Mouse (Mus musculus) cerebellum, adult 9-10 months (tissue): ENCODE measurements around the gene Cdnf.
A peak's percentile ranks its signal among the peaks of the same experiment; 100 is the strongest.

ENCODE experiments used
- DNase-seq: peaks from one replicate; pipeline ENCODE4 v3.0.0; 2022

The Cdnf gene

DNA sequence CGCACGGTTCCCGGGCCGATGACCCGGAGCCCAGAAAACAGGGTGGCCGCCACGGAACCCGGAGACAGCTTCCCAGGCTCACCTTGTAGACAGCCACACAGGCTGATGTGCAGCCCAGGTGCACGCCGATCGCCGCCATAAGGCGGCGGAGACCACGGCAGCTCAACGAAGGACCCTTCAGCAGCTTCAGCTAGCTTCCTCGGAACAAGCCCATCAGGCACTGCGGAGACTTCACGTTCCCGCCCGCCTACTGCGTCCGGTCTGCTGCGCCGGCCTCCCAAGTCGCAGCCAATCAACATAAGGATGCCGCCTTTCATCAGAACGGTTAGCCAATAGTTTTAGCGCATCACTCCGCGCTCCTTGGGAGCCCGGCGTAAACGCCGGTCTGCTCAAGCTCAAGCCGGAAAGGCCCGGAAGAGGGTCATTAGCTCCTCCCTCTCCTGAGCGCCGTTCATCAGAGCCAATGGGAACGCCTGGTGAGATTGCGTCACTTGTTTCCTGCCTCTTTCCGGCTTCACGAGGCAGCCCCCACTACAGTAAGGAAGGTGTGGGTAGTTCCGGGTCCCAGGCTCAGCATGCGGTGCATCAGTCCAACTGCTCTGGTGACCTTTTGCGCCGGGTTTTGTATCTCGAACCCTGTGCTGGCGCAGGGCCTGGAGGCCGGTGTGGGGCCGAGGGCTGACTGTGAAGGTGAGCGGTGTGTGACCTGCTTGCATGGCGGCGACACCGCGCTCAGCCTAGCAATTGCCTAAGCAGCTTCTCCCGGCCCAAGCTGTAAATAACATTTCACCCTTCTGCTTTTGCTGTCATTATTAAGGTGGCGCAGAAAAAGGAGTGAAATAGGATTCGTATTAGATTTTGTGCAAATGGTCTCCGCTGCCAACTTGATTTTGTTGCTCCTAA is at the start of gene Cdnf, which contains the start of the genes Gm45902 and Hspa14:
Gene Cdnf, plus strand, starts transcription at position 479 of the 903 bp plus-strand sequence.
Gene Gm45902, minus strand, starts transcription at position 239 of the 903 bp plus-strand sequence.
Gene Hspa14, minus strand, starts transcription at position 263 of the 903 bp plus-strand sequence.
- DNase-seq: peak; percentile 99

DNA sequence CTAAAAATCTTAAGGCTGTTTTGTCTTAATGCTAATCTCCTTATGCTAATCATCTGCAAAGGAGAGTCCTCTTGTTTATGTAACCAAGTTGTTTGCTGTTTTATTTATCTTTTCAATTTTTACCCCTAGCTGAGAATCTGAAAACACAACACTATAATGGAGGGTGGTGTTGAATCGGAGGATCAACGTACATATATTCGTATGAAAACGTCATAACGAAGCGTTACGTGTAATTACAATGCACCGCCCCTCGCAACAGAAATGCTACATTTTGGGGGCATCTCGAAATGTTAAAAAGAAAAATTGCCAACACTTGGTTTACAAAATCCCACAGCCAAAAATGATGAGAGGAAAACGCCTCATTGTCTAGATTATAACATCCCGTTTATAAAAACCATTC is 38.9 kb upstream of the Cdnf start:
- no peak for DNase-seq

DNA sequence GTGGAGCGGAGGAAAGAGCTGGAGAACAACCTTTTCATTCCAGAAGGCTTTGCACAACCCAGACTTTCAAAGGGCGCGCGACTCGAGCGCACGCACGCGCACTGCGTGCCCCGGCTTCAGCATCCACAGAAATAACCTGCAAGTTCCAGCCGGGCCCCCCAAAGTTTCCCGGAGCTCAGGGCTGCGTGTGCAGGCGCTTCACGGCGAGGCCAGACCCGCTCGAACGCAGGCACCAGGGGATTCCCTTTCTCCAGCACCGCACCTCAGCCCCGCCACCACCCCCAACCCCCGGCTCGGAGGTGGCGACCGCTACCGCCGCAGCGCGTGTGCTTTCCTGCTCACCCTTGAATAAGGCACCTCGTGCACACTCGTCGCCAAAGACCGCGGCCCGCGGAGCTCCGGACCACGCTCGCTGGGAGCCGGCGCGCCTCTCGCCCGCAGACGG is 38.4 kb upstream of the Cdnf start:
- peak; percentile 70 for DNase-seq

DNA sequence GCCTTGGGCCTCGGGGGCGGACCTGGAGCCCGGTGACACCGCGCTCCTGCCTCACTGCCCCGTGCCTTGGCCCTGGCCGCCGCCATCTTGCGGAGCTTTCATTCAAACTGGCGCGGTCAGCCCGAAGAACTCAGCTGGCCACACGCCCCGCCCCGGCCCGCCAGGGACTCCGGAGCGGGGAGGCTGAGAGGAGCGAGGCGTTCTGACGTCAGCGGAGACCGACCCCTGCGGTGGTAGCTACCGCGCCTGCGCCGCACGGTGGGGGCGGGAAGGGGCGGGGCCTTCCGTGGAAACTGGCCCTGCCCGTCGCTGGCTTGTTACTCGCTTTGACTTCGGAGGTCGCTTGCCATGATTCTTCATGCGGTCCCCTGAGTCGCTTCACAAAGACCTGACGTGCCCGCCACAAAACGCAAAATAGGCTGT is 38.0 kb upstream of the Cdnf start, which contains the start of gene Suv39h2:
Gene Suv39h2, minus strand, starts transcription at position 171 of the 423 bp plus-strand sequence.
- DNase-seq: peak; percentile 95

DNA sequence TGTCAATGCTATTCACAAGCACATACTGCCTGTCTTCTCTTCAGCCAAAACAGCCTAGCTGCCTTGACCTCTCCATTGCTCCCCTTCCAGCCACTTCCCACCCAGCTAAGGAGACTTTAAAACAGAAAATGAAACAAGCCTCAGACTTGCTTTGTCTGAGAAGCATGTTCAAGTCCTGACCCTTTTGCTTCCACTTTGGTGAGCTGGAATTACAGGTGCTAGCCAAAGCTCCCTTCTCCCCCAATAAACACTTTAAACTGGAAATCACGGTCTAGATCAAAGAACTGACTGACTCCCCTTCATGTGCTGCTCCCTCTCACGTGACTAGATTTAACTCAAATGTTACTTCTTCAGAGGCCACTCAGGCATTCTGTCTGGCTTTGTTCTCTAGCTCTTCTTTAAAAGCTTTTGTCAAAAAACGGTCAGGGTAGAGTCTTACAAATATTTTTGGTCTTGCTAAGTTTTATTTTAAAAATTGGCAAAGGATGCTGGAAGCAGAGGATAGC is 37.0 kb upstream of the Cdnf start:
- DNase-seq: peak; percentile 22

DNA sequence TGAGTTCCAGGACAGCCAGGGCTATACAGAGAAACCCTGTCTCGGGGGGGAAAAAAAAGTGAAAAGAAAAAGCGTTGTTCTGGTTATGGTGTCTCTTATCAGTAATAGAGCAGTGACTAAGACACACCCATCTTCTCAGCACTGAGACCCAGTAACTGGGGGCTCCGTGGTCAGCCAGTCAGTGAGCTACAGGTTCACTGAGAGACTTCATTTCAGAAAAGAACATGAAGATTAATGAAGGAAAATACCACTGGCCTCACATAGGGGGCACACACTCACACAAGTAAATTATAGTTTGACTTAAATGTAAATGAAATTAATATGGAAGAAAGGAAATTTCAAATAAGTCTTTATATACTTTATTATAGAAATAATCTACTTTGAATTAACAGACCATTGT is 32.6 kb upstream of the Cdnf start:
- DNase-seq: no peak

DNA sequence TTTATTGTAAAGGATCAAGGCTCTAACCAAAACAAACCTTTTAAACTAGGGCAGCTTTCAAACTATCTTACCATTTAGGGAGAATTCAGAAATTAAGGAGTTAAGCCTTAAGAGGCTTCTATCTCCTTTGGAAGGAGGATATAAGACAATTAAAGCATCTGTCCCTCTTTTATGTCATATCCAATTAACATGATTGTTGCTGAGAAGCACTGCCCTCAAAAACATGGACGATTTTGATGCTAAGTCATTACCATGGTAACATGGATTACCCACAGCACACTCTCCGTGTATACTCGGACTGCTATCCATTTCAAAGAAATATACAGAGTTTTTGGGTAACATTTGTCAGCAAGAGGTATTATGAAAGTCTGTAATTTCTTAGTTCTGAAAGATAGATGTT is 23.0 kb upstream of the Cdnf start:
- DNase-seq: no peak

DNA sequence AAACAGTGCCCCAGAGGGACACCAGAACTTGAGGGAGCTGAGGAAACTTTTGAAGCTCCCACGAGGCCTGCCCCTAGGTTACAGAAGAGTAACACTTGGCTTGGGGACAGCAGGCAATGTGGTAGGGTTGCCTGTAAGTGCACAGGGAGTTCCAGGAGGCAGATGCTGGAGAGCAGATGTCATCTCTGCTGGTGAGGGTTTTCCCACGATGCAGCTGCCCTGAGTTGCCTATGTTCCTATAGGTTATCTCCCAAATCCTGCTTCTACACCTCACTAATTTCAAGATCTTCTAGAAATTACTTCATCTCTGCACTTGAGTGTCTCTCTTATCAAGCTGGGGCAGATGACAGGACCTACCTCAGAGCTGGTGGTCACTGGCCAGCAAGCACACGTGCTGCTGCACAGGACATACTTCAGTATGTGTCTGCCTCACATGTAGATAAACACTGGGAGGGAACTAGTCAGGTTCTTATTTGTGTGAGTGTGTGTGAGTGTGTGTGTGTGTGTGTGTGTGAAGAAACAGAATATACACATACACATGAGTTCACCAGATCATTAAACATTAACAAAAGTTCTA is 18.9 kb upstream of the Cdnf start:
- no peak for DNase-seq

DNA sequence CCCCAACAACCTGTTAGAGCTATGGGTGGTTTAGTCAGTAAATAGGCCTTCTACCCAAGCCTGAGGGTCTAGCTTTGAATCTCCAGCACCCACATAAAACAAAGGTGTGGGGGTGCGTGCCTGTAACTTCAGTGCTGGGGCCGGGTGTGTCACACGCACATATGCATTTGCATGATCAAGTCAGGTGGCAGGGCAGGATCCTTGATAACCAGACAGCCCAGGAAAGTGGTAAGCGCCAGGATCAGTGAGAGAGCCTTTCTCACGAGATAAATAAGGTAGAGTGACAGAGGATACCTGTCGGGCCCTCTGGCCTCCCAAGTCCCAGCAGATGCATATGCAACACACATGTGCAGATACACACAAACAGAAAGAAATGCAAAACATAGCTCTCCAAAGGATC is 13.3 kb upstream of the Cdnf start:
- no peak for DNase-seq

DNA sequence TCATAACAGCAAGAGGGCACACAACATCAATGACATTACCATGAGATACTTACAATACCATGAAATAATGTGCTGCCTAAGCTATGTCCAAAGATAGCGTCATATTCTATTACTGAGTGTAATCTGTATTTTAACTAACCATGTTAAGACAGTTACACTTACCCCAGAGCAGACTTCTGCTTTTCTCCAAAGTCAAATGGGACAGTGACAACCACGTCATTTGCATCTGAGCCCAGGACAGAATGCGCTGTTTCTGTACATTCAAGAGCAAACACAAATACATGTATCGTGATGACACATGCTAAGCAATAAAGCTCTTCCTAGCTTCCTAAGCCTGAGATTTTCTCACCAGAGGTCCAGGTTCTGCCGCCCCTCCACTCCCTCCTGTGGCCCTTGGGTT is 11.9 kb upstream of the Cdnf start:
- no peak for DNase-seq

DNA sequence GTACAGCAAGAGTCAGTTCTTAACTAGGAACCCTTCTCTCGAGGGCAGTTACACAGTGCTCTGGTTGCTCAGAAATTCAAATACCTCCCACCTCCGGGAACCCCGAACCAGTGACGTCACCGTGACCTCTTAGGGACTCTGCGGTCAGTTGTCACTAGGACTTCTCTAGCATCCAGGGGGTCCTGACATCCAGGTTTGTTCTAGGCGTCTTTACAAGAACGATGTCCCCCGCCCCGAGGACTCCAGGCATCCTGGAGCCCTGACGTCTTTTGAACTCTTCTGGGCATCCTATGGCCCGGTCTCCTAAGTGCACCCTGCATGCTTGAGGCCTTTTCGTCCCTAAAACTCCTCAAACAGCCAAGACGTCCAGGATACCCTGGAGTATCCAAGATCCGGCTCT is 754 bp upstream of the Cdnf start:
- DNase-seq: peak; percentile 72

DNA sequence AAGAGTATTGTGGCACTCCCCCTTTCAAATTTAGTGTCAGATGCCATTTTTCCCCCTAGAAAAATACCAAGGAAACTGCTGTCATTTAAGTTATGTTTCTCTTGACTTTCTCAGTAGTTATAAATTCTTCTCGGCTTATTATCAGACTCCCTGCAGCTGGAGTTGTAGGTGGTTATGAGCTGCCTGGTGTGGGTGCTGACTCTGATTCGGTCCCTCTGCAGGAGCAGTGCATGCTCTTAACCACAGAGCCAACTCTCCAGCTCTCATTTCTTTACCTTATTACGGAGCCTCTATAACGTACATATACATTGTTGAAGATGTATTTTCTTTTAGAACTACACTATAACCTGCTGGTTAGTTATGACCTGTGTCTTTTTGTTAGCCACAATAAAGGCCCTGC is 9.7 kb downstream of the Cdnf start:
- DNase-seq: no peak

DNA sequence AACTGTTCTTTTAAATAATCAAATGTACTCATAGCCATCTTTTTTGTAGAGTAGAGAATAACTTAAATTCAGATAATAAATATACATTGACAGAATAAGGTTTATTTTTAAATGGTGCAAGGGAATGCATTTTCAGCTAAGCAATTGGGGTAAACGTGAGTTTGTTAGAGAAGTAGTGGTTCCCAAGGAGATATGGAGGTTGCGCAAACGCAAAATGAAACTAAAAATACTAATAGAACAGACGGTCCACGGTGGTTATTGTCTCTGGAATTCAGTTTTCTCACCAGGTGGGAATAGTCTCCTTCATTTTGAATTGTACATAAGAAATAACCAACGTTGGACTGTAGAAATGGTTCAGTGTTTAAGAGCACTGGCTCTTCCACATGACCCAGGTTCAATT is 13.5 kb downstream of the Cdnf start:
- DNase-seq: no peak

DNA sequence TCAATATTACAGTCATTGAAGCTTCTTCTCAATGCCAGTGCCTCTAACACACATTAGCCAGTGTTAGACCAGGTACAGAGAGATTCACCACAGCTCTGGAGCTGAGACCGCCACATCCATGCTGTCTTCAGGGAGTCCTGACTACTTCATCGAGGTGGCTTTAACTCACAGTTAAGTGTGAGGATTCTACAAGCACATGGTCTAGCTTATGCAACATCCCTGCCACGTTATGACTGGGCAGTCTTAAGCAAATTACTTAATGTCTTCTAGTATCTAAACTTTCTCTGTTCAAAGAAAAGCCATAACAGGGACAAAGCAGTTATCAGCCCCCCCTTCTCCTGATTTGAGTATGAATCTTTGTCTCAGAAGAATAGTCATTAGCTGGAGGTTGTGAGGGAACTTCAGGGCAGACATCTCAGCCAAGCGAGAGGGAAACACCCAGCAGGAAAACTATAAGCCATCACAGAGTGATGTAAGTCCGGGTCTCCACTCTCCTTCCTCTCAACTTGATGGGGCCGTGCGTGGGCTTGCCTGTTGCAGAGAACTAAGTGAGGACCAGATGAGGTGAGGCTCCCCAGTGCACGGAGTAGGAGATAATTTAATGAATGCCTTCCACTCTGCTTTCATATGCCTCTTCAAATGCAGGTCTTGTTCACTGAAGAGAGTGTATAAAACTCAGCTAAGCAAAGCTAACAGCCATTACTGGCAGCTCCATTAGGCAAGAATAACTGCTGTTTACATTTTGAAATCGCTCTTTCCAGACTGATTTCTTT is 28.7 kb downstream of the Cdnf start:
- DNase-seq: no peak

DNA sequence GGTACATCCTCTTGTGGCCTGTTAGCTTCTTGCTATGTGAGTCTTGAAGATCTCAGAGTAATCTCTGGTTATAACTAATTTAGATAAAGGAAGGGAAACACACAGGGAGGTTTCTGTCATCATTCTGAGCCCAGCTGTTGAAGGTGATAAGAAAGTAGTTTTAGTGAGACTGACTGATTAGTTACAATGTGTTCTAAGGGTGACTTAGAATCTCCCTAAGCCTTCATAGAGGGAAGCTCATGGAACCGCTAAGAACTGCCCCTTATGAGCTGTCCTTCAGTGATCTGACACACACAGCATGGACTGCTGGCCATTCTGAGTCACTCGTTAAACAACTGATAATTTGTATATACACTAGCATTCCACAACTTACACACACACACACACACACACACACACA is 33.2 kb downstream of the Cdnf start:
- no peak for DNase-seq

DNA sequence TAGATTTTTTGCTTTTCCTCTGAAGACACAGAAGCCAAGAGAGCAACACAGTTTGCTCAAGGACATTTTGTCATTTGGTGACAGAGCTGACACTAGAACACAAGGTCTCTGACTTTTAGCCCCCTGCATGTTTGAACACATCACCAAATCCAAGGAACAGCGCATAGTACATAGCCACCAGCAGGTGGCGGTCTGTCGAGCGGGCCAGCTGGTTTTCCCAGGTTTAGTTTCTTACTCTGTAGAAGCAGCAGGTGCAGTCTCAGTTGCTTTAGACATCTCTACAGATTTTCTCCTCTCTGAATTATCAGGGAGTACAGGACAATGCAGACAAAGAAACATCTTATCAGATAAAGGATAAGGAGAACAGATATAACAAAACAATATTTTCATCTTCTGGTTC is 33.8 kb downstream of the Cdnf start:
- peak; percentile 76 for DNase-seq

DNA sequence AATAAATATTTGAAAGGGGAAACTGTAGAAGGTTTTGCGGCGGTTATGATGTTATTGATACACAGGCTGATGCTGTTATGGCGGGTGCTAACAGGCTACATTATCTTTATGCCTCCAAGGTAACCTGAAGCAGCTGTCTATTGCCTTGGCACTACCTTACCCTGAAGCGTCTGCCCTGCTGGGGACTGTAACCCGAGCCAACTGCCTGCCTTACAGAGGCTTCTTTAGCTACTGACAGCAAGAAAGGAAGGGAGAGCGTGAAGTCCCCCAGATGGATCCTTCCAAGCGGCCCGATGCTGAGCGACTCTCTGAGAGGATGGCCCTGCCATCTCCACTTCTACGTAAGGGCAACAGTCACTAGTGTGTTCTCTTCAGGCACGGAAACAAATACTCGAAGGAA is 57.4 kb downstream of the Cdnf start, which contains the start of gene Fam107b:
Gene Fam107b, plus strand, starts transcription at position 303 of the 400 bp plus-strand sequence.
- no peak for DNase-seq

DNA sequence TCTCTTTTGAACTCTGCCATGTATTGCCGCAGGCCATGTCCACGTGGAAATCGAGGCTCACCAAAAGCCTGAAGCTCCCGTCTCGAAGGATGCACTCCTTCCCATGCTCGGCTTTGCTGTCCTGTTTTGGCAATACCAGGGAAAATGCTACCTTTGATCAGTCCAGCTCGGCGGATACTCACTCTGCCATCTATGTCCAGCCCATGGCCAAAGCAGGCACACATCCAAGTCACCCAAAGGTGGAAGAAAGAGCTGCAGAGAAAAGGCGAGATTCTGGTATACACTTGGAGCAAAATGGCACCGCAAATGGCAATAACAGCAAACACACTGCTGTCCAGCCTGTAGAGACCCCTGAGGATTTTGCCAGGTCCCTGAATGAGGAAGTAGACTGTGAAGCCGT is 57.8 kb downstream of the Cdnf start:
- DNase-seq: no peak

DNA sequence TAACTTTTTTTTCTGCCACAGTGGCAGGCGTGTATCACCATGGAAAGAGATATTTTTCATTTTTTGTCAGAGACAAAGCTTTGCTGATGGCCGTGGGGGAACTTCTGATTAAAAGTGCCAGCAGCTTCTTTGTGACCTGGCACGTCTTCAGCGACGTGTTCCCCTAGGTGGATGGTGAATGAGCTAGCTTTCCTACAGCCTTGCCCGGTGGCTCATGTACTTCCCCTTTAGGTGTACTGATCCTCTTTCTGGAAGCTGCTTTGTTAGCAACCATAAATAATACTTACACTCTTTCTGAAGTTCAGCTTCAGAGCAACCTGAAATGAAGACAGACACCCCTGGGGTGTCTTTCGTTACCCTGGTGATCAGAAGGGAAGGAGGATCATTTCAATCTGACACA is 61.1 kb downstream of the Cdnf start:
- no peak for DNase-seq

DNA sequence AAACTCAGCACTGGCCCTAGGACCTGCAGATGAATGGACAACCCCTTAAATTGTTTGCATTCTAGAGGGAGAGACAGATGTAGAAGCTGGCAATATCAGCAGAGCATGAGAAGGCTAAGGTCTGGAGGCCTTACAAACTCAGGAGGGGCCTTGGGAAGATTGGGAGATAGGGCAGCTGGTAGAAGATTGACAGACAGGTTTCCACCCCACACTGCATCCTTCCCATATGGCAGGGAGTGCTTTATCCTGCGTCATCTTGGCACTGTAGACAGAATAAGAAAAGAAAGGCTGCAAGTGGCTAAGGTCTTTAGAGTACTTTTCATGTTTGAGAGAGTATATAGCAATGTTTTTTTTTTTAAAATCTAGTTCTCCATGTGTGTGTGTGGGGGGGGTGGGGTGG is 62.3 kb downstream of the Cdnf start:
- no peak for DNase-seq
